Mouse (Mus musculus) heart, postnatal 4 days (tissue): ENCODE data around the gene Igflr1. TPM values are rescaled to one million over a fixed set of nuclear protein-coding genes. Genes with fewer than 3 reads are reported as not detected.

Experiments
- DNase-seq: peaks from one replicate; pipeline ENCODE4 v3.0.0; 2021
- total RNA-seq, 2 experiments: library from RNA; stranded (reverse); gene quantifications; 2 replicates each; pipeline ENCODE4 v1.2.3; 2021

Igflr1 gene
- total RNA-seq, 2 experiments from 2014 or later: 1.1 to 1.2 TPM

- peak; percentile 96 for DNase-seq
Measured at GRCm38 (mm10) chr7:30588676-30589434, 23.6 kb downstream of the Igflr1 start, which contains the start of gene Kmt2b. TSS of gene Kmt2b (minus strand) at chr7:30588726.

- DNase-seq: peak; percentile 91
Measured at GRCm38 (mm10) chr7:30589435-30590301, 24.4 kb downstream of the Igflr1 start.

DNA sequence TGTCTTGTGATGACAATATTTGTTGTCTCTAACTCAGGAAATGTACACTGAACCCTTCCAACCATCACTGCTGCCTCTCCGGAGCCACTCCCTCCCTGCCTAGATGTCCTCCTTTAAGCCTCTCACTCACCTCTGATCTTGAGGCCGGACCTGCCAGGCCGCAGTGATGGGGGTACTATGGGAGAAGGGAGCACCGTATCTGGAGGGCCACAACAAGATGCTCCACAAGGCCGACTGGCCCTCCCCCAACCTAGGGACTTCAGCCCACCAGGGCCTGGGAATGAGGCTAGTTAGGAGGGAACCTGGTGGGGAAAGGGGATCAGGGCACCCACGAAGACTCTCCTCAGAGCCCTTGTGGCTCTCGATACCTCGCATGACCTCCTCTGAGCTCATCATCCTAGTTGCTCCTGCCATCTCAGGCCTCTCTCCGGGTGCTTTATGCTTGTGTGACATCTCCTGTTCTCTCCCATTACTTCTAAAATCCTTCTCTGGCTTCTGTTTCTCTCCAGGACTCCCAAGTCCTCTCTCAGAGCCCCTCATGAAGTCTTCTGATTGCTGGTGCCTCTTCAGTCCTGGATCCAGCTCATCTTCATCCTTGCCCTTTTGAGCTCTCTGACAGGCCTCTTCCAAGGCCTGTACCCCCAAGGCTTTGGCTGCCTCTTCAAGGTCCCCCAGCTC, 25.8 kb downstream of the Igflr1 start:
- DNase-seq: no peak

DNA sequence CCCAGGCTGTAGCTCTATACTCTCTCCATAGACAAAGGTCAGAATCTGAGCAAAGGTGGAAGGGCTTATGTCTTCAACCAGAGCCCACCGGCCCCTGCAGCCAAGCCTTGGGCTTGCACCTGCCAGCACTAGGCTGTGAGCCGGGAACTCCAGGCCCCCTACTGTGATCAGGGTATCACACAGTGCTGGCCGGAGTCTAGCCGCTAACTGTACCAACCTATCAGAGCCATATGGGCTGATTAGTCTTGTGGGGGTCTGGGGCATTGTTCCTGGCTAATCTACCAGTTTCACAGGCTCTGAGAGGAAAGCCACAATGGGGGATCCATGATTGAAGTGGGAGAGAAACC, 26.4 kb downstream of the Igflr1 start:
- no peak for DNase-seq

DNA sequence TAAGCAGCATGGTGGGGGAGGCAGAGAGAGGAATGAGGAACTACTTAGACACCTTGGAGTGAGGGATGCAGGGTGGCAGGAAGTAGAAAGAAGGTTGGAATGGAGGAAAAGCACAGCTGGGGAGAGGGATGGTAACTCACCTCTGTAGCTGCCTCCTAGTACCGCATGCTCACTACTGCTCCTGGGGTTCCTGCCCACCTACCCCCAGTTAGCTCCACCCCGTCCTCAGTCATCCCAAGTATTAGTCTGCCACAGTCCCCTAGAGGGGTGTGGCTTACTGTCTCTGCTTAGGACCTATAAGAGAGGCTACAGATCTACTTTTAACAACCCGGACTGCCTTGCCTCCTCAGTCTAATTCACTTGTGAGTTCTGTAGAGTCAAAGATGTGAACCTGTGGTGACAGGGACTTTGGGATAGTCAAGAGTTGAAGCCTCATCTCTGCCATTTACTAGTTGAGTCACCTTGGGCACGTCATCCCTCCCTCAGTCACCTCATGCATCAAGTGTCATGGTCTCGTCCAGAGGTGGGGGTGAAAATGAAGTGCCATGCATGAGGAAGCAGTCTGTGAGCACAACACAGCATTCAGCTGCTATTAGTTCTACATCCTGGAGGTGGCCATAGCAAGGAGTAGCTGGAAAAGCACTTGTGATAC, 27.7 kb downstream of the Igflr1 start:
- DNase-seq: no peak

GRCm38 (mm10) chr7:30593579-30594509, 28.6 kb downstream of the Igflr1 start:
- DNase-seq: no peak

DNA sequence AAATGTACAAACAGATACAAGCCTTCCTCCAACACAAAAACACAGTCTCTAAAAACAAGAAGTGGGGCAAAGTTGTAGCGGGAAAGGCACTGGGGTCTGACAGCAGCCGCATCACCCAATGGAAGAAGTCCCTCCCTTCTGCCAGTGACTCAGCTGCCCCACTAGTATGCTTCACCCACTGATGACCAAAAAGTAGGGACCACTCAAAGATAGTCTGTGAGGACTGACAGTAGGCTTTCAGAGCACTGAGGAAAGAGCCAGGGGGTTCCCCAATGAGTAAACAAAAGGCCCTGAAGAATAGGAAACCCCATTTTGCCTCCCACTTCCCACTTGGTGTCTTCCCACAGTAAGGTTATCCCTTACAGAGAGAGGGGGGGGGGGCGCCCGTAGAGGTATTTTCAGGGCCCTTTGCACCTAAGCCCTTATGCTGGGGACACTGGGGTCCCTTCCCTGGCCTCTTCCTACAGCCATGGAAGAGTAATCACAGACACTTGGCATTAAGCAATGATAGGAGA, 29.3 kb downstream of the Igflr1 start:
- DNase-seq: no peak

- no peak for DNase-seq
Measured at GRCm38 (mm10) chr7:30596093-30596492, 30.9 kb downstream of the Igflr1 start.

DNA sequence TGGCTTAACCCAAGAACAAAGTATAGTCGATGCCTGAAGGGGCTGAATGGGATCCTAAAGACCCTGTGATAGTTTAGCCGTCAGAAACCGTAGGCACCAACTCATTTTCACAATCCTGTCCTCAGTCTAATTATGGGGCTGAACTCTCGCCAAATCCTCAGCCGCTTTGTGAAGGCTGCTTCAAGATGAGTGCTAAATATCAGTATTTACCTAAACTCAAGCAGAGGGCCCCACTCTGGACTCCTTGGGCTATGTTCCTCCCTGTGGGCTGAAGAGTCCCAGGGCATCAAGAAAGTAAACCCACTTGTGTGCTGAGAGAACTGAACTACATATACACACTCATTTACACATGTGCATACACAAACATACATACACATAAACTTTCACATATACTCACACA, 31.6 kb downstream of the Igflr1 start:
- DNase-seq: no peak

DNA sequence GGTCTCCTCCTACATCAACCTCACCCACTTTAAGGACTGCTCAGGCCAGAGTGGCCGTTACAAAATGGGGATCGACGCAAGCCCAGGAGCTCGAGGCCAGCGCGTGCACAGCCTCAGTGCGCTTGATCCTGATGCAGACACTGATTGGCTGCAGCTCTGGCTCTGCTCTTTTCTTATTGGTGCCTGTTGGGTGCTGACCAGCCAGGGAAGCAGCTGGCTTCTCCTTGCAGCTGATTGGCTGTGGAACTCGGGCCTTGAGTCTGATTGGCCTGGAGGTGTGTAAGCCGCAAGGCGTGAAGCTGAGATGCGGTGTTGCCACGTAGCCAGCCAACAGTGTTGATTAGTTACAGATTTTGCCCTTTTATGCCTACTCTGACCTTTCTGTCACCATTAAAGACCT, 33.6 kb downstream of the Igflr1 start, which contains the start of gene Zbtb32:
Gene Zbtb32 (minus strand): TSS at position 124 of the 400 bp plus-strand sequence.
- no peak for DNase-seq

- peak; percentile 93 for DNase-seq
Measured at GRCm38 (mm10) chr7:30599933-30600353, 34.7 kb downstream of the Igflr1 start.

- DNase-seq: no peak
Measured at GRCm38 (mm10) chr7:30600651-30601050, 35.4 kb downstream of the Igflr1 start.

- no peak for DNase-seq
Measured at GRCm38 (mm10) chr7:30602583-30602982, 37.4 kb downstream of the Igflr1 start.

GRCm38 (mm10) chr7:30604424-30604823, 39.2 kb downstream of the Igflr1 start:
- DNase-seq: no peak

DNA sequence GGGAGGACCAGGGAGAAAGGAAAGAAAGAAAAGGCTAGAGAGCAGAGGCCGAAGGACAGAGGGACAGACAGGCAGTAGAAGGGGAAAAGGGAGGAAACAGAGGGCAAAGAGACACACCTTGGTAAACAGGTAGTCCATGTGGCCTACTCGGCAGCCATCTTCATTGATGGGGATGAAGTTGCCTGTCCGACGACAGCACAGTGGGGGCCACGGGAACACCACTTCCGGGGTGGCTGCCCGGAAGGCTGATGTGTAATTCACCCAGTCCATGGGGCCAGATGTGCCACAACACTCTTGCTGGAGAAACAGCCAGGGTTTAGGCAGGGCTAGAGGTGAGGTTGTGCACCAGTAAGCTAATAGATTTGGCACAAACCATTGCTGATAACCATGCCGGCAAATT, 39.7 kb downstream of the Igflr1 start:
- no peak for DNase-seq

- peak; percentile 73 for DNase-seq
Measured at GRCm38 (mm10) chr7:30607706-30608309, 42.6 kb downstream of the Igflr1 start.

DNA sequence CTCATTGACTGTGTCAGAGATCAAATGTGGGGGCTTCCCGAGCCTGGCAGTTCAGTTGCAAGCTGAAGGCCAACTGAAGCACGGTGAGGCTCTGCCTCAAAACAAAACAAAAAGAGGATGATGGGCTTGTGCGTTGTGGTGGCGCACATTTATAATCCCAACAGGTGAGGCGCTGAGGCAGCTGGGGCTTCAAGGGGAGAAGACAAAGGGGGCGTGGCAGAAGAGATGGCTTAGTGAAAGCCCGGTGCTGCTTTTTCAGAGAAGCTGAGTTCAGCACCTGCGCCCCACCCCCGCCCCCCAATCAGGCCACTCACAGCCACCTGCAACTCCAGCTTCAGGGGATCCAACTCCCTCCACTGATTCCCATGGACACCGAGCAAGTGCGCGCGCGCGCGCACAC, 43.2 kb downstream of the Igflr1 start:
- no peak for DNase-seq

DNA sequence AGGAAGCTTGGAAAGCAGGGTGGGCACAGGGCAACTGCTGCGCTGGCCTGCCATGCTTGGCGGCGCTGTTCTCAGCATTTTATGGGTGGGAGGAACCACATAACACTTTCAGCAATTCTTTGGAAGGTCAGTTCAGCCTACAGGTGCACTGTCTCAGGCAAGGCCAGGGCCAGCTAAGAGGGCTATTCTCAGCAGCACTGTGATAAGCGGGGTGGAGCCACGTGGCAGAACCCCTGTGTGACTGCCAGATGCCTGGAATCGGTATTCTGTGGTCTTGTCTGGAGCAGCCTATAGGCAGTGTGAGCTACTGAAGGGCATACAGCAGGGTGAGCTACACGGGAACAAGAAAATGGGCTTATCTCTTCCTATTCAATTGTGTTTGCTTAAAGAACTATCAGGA, 44.8 kb downstream of the Igflr1 start:
- peak; percentile 63 for DNase-seq

GRCm38 (mm10) chr7:30612654-30613402, 47.6 kb downstream of the Igflr1 start, which contains the start of gene Upk1a:
TSS of gene Upk1a (minus strand) at chr7:30612847.
- DNase-seq: no peak
